Mouse (Mus musculus): ENCODE measurements around the gene Aktip. TPM values are rescaled to one million over a fixed set of nuclear protein-coding genes. Genes with fewer than 3 reads are reported as not detected.

Aktip gene
- polyA plus RNA-seq, 1 experiment from 2014 or later = 98.8 TPM

GRCm38 (mm10) chr8:91198036-91198435, 1.7 kb downstream of the Aktip start:
- WGBS = 61% methylated on average over 3 of the region's 3 CpGs
- Histone ChIP-seq H3K27me3 (ENCODE audit: control insufficient read depth, insufficient read depth, low read length) (no peaks in the 10 kb centered on the region), H3K4me2 (ENCODE audit: low read depth, low read length, severe bottlenecking) (no peak overlapping the region), H3K4me1 (replicated peaks; ENCODE audit: control insufficient read depth, insufficient read depth, low read length) (no peaks in the 10 kb centered on the region), H3K27ac (ENCODE audit: low read depth, low read length) (no peak overlapping the region), H3K9me3 (ENCODE audit: control insufficient read depth, low read length) (no peaks in the 10 kb centered on the region), H3K9ac (ENCODE audit: low read length) (no peak overlapping the region), H3K36me3 (ENCODE audit: control insufficient read depth, insufficient read depth, low read length) (no peaks in the 10 kb centered on the region), H3K4me3 (ENCODE audit: low read depth, low read length) (no peak overlapping the region)
- DNase-seq (ENCODE audit: low spot score) (no peak), ATAC-seq (replicated peaks; ENCODE audit: low FRiP score) (no peak)

GRCm38 (mm10) chr8:91197233-91197632, 2.5 kb downstream of the Aktip start:
- DNase-seq (ENCODE audit: low spot score) (no peak), ATAC-seq (replicated peaks; ENCODE audit: low FRiP score) (no peak)
- WGBS = 95% methylated on average over 5 of the region's 5 CpGs
- no peak overlapping the region for H3K27ac ChIP-seq (ENCODE audit: low read depth, low read length)
- H3K36me3 ChIP-seq (ENCODE audit: control insufficient read depth, insufficient read depth, low read length) = no peaks in the 10 kb centered on the region
- H3K27me3 ChIP-seq (ENCODE audit: control insufficient read depth, insufficient read depth, low read length) = no peaks in the 10 kb centered on the region
- H3K4me2 ChIP-seq (ENCODE audit: low read depth, low read length, severe bottlenecking) = no peak overlapping the region
- H3K4me3 ChIP-seq (ENCODE audit: low read depth, low read length) = no peak overlapping the region
- no peak overlapping the region for H3K9ac ChIP-seq (ENCODE audit: low read length)
- H3K4me1 ChIP-seq (replicated peaks; ENCODE audit: control insufficient read depth, insufficient read depth, low read length) = no peaks in the 10 kb centered on the region
- no peaks in the 10 kb centered on the region for H3K9me3 ChIP-seq (ENCODE audit: control insufficient read depth, low read length)

- H3K4me2 ChIP-seq (ENCODE audit: low read depth, low read length, severe bottlenecking) = no peak overlapping the region
These were observed 3.1 kb downstream of the Aktip start for GRCm38 (mm10) chr8:91196661-91197060.

GRCm38 (mm10) chr8:91194081-91194480, 5.7 kb downstream of the Aktip start:
- ATAC-seq (replicated peaks; ENCODE audit: low FRiP score) (no peak), DNase-seq (ENCODE audit: low spot score) (no peak)
- H3K36me3 ChIP-seq (ENCODE audit: control insufficient read depth, insufficient read depth, low read length) = no peaks in the 10 kb centered on the region
- H3K27ac ChIP-seq (ENCODE audit: low read depth, low read length) = no peak overlapping the region
- WGBS = 84% methylated on average over 2 of the region's 2 CpGs
- no peaks in the 10 kb centered on the region; the same call in 1 of the 2 replicates for H3K4me1 ChIP-seq (replicated peaks; ENCODE audit: control insufficient read depth, insufficient read depth, low read length)
- H3K4me2 ChIP-seq (ENCODE audit: low read depth, low read length, severe bottlenecking) = no peak overlapping the region
- no peak overlapping the region for H3K9ac ChIP-seq (ENCODE audit: low read length)
- H3K9me3 ChIP-seq (ENCODE audit: control insufficient read depth, low read length) = no peaks in the 10 kb centered on the region
- H3K27me3 ChIP-seq (ENCODE audit: control insufficient read depth, insufficient read depth, low read length) = peaks cover 2% of the 10 kb centered on the region; the same call in 1 of the 2 replicates
- H3K4me3 ChIP-seq (ENCODE audit: low read depth, low read length) = no peak overlapping the region

More at GRCm38 (mm10) chr8:91196661-91197060, 3.1 kb downstream of the Aktip start:
- H3K27me3 ChIP-seq (ENCODE audit: control insufficient read depth, insufficient read depth, low read length) = no peaks in the 10 kb centered on the region; the same call in 1 of the 2 replicates
- no peaks in the 10 kb centered on the region for H3K36me3 ChIP-seq (ENCODE audit: control insufficient read depth, insufficient read depth, low read length)
- no peak overlapping the region for H3K27ac ChIP-seq (ENCODE audit: low read depth, low read length)
- no peaks in the 10 kb centered on the region for H3K9me3 ChIP-seq (ENCODE audit: control insufficient read depth, low read length)
- 80% methylated on average over 12 of the region's 12 CpGs for WGBS
- no peak overlapping the region for H3K4me3 ChIP-seq (ENCODE audit: low read depth, low read length)
- no peak overlapping the region for H3K9ac ChIP-seq (ENCODE audit: low read length)
- ATAC-seq (replicated peaks; ENCODE audit: low FRiP score) (no peak), DNase-seq (ENCODE audit: low spot score) (peak; percentile 55)
- no peaks in the 10 kb centered on the region for H3K4me1 ChIP-seq (replicated peaks; ENCODE audit: control insufficient read depth, insufficient read depth, low read length)

- H3K27me3 ChIP-seq (ENCODE audit: control insufficient read depth, insufficient read depth, low read length) = peaks cover 2% of the 10 kb centered on the region; the same call in 1 of the 2 replicates
- 88% methylated on average over 5 of the region's 5 CpGs for WGBS
These were observed 6.8 kb downstream of the Aktip start for GRCm38 (mm10) chr8:91192941-91193340.

GRCm38 (mm10) chr8:91190816-91191340, 8.9 kb downstream of the Aktip start:
- Histone ChIP-seq H3K4me2 (ENCODE audit: low read depth, low read length, severe bottlenecking) (peak overlapping the region; percentile 29; the same call in 1 of the 2 replicates), H3K9me3 (ENCODE audit: control insufficient read depth, low read length) (no peaks in the 10 kb centered on the region), H3K27me3 (ENCODE audit: control insufficient read depth, insufficient read depth, low read length) (peaks cover 2% of the 10 kb centered on the region; the same call in 1 of the 2 replicates), H3K4me1 (replicated peaks; ENCODE audit: control insufficient read depth, insufficient read depth, low read length) (no peaks in the 10 kb centered on the region; the same call in 1 of the 2 replicates), H3K27ac (ENCODE audit: low read depth, low read length) (no peak overlapping the region), H3K9ac (ENCODE audit: low read length) (peak overlapping the region; percentile 37), H3K36me3 (ENCODE audit: control insufficient read depth, insufficient read depth, low read length) (no peaks in the 10 kb centered on the region), H3K4me3 (ENCODE audit: low read depth, low read length) (no peak overlapping the region)
- DNase-seq (ENCODE audit: low spot score) = peak; percentile 87
- ATAC-seq (replicated peaks; ENCODE audit: low FRiP score) = no peak; the same call in 1 of the 2 replicates
- WGBS = 6% methylated on average over 17 of the region's 17 CpGs

More at GRCm38 (mm10) chr8:91192941-91193340, 6.8 kb downstream of the Aktip start:
- Histone ChIP-seq H3K9ac (ENCODE audit: low read length) (no peak overlapping the region), H3K27ac (ENCODE audit: low read depth, low read length) (no peak overlapping the region), H3K4me2 (ENCODE audit: low read depth, low read length, severe bottlenecking) (no peak overlapping the region), H3K9me3 (ENCODE audit: control insufficient read depth, low read length) (no peaks in the 10 kb centered on the region), H3K4me1 (replicated peaks; ENCODE audit: control insufficient read depth, insufficient read depth, low read length) (no peaks in the 10 kb centered on the region; the same call in 1 of the 2 replicates), H3K4me3 (ENCODE audit: low read depth, low read length) (no peak overlapping the region), H3K36me3 (ENCODE audit: control insufficient read depth, insufficient read depth, low read length) (no peaks in the 10 kb centered on the region)
- no peak for ATAC-seq (replicated peaks; ENCODE audit: low FRiP score)
- DNase-seq (ENCODE audit: low spot score) = no peak

- no peak for DNase-seq (ENCODE audit: low spot score)
- Histone ChIP-seq H3K36me3 (ENCODE audit: control insufficient read depth, insufficient read depth, low read length) (no peaks in the 10 kb centered on the region), H3K9ac (ENCODE audit: low read length) (no peak overlapping the region), H3K4me3 (ENCODE audit: low read depth, low read length) (no peak overlapping the region), H3K9me3 (ENCODE audit: control insufficient read depth, low read length) (no peaks in the 10 kb centered on the region; the same call in 1 of the 2 replicates), H3K4me2 (ENCODE audit: low read depth, low read length, severe bottlenecking) (no peak overlapping the region), H3K27me3 (ENCODE audit: control insufficient read depth, insufficient read depth, low read length) (peaks cover 2% of the 10 kb centered on the region; the same call in 1 of the 2 replicates), H3K27ac (ENCODE audit: low read depth, low read length) (no peak overlapping the region), H3K4me1 (replicated peaks; ENCODE audit: control insufficient read depth, insufficient read depth, low read length) (no peaks in the 10 kb centered on the region; the same call in 1 of the 2 replicates)
- WGBS = 78% methylated on average over 10 of the region's 11 CpGs
- ATAC-seq (replicated peaks; ENCODE audit: low FRiP score) = no peak
These were observed 11.6 kb downstream of the Aktip start for GRCm38 (mm10) chr8:91188152-91188551.

- no peak for ATAC-seq (replicated peaks; ENCODE audit: low FRiP score)
- DNase-seq (ENCODE audit: low spot score) = no peak
- H3K27ac ChIP-seq (ENCODE audit: low read depth, low read length) = no peak overlapping the region
- H3K4me1 ChIP-seq (replicated peaks; ENCODE audit: control insufficient read depth, insufficient read depth, low read length) = no peaks in the 10 kb centered on the region; the same call in 1 of the 2 replicates
- H3K4me2 ChIP-seq (ENCODE audit: low read depth, low read length, severe bottlenecking) = no peak overlapping the region
- H3K27me3 ChIP-seq (ENCODE audit: control insufficient read depth, insufficient read depth, low read length) = 0 out of 2 replicates have a peak, but pooled peaks cover 2% of the 10 kb centered on the region
- H3K4me3 ChIP-seq (ENCODE audit: low read depth, low read length) = no peak overlapping the region
- WGBS = 83% methylated on average over 12 of the region's 12 CpGs
- H3K9me3 ChIP-seq (ENCODE audit: control insufficient read depth, low read length) = no peaks in the 10 kb centered on the region; the same call in 1 of the 2 replicates
- H3K36me3 ChIP-seq (ENCODE audit: control insufficient read depth, insufficient read depth, low read length) = no peaks in the 10 kb centered on the region
- H3K9ac ChIP-seq (ENCODE audit: low read length) = no peak overlapping the region
These were observed 13.4 kb downstream of the Aktip start for GRCm38 (mm10) chr8:91186372-91186771.

- ATAC-seq (replicated peaks; ENCODE audit: low FRiP score) = no peak
These were observed 22.1 kb downstream of the Aktip start for GRCm38 (mm10) chr8:91177708-91178107.

More at GRCm38 (mm10) chr8:91177708-91178107, 22.1 kb downstream of the Aktip start:
- Histone ChIP-seq H3K4me1 (replicated peaks; ENCODE audit: control insufficient read depth, insufficient read depth, low read length) (no peaks in the 10 kb centered on the region), H3K36me3 (ENCODE audit: control insufficient read depth, insufficient read depth, low read length) (no peaks in the 10 kb centered on the region), H3K4me3 (ENCODE audit: low read depth, low read length) (no peak overlapping the region), H3K27me3 (ENCODE audit: control insufficient read depth, insufficient read depth, low read length) (no peaks in the 10 kb centered on the region), H3K9me3 (ENCODE audit: control insufficient read depth, low read length) (no peaks in the 10 kb centered on the region), H3K27ac (ENCODE audit: low read depth, low read length) (no peak overlapping the region), H3K9ac (ENCODE audit: low read length) (no peak overlapping the region), H3K4me2 (ENCODE audit: low read depth, low read length, severe bottlenecking) (no peak overlapping the region)
- 25% methylated on average over 1 of the region's 1 CpGs for WGBS
- DNase-seq (ENCODE audit: low spot score) = no peak
